8 mouse cellular contexts compared by ENCODE assay signal in the genomic region with DNA sequence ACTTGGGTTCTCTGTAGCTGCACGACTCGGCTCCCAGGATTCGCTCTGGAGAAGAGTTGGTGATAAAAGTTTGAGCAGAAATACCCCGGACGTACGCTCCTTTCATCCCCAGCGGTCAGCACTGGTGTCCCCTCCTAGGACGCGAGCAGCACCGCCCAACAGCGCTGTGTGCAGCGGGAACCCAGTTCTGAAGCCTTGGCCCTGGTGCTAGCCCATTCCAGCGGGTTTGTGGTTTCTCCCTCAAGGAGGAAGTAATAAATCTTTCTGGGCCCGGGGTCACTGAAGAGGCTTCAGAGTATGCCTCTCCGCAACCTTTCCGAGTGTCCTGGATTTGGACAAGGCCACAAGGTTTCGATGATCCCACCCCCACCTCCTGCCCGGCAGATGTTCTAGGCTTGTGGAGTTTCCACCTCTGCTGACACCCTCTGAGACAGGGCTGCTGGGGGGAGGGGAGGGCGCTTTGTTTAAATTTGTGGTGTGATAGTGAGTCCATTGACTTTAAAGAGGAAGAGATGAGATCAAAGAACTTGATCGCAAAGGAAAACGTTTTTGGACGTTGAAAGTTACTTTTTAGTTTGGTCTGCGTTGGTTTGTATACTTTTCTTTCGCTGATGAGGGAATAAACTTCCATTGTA. TPM values are rescaled to one million over a fixed set of nuclear protein-coding genes. Genes with fewer than 3 reads are reported as not detected.
A peak's percentile ranks its signal among the peaks of the same experiment; 100 is the strongest.
DNase-seq lines count a peak whose midpoint lies in the region; ATAC-seq and TF ChIP-seq lines count a peak whose summit lies in the region.

No protein-coding gene starts in this region.

- peaks cover 2% of the 10 kb centered on the region; the same call in 1 of the 2 replicates for H3K27me3 ChIP-seq in embryonic facial prominence, embryonic 11.5 days (ENCODE audit: control insufficient read depth, insufficient read depth, low read length)
- H3K27me3 ChIP-seq in hindbrain, embryonic 13.5 days: peaks cover 20% of the 10 kb centered on the region
- peaks cover 15% of the 10 kb centered on the region for H3K27me3 ChIP-seq in limb, embryonic 13.5 days
- no peaks in the 10 kb centered on the region; the same call in 1 of the 2 replicates for H3K27me3 ChIP-seq in midbrain, embryonic 11.5 days (ENCODE audit: control insufficient read depth, insufficient read depth, low read length)

- peak overlapping the region; percentile 78 for H3K27ac ChIP-seq in left cerebral cortex, adult 2 months
- peak overlapping the region; percentile 56 for H3K27ac ChIP-seq in embryonic facial prominence, embryonic 11.5 days (replicated peaks; ENCODE audit: low read depth, low read length)
- peak overlapping the region; percentile 84 for H3K27ac ChIP-seq in hindbrain, embryonic 13.5 days
- peak overlapping the region; percentile 85; the same call in 1 of the 2 replicates for H3K27ac ChIP-seq in limb, embryonic 13.5 days
- peak overlapping the region; percentile 51 for H3K27ac ChIP-seq in midbrain, embryonic 11.5 days (ENCODE audit: low read depth, low read length)

- peak; percentile 13 for ATAC-seq in embryonic facial prominence, embryonic 11.5 days (replicated peaks; ENCODE audit: insufficient number of reproducible peaks, low FRiP score, low TSS enrichment, low read depth)
- ATAC-seq in hindbrain, embryonic 13.5 days (ENCODE audit: low FRiP score): peak; percentile 29
- ATAC-seq in limb, embryonic 13.5 days (ENCODE audit: low FRiP score, low read depth): peak; percentile 43
- peak; percentile 49 for ATAC-seq in midbrain, embryonic 11.5 days (ENCODE audit: low FRiP score)

- no peak for TF ChIP-seq CTCF in left cerebral cortex, adult 2 months (IDR thresholded peaks at IDR 0.05)

- H3K4me3 ChIP-seq in left cerebral cortex, adult 2 months: peak overlapping the region; percentile 95
- peak overlapping the region; percentile 73 for H3K4me3 ChIP-seq in embryonic facial prominence, embryonic 11.5 days (ENCODE audit: low read depth, low read length)
- H3K4me3 ChIP-seq in hindbrain, embryonic 13.5 days: peak overlapping the region; percentile 69
- peak overlapping the region; percentile 85 for H3K4me3 ChIP-seq in limb, embryonic 13.5 days
- H3K4me3 ChIP-seq in midbrain, embryonic 11.5 days (ENCODE audit: low read depth, low read length): peak overlapping the region; percentile 74

- H3K4me2 ChIP-seq in embryonic facial prominence, embryonic 11.5 days (ENCODE audit: low read depth, low read length): peak overlapping the region; percentile 96
- H3K4me2 ChIP-seq in hindbrain, embryonic 13.5 days: peak overlapping the region; percentile 99
- H3K4me2 ChIP-seq in limb, embryonic 13.5 days (replicated peaks): peak overlapping the region; percentile 98
- H3K4me2 ChIP-seq in midbrain, embryonic 11.5 days: peak overlapping the region; percentile 94

- H3K4me1 ChIP-seq in embryonic facial prominence, embryonic 11.5 days (ENCODE audit: control insufficient read depth, insufficient read depth, low read length): no peaks in the 10 kb centered on the region; the same call in 1 of the 2 replicates
- H3K4me1 ChIP-seq in hindbrain, embryonic 13.5 days (replicated peaks): peaks cover 22% of the 10 kb centered on the region
- H3K4me1 ChIP-seq in limb, embryonic 13.5 days: peaks cover 27% of the 10 kb centered on the region
- peaks cover 12% of the 10 kb centered on the region; the same call in 1 of the 2 replicates for H3K4me1 ChIP-seq in midbrain, embryonic 11.5 days (ENCODE audit: control insufficient read depth, insufficient read depth, low read length)

- DNase-seq in left cerebral cortex, adult 2 months (ENCODE audit: extremely low spot score in 1 of 2, low spot score in 2 of 2): no peak
- no peak for DNase-seq in left cerebral cortex, adult 11 months (ENCODE audit: low spot score)
- peak; percentile 48 for DNase-seq in embryonic facial prominence, embryonic 11.5 days (ENCODE audit: low spot score)
- DNase-seq in midbrain, embryonic 11.5 days (ENCODE audit: low spot score, missing footprints): no peak
- DNase-seq in thymus, postnatal 14 days: peak; percentile 25
- no peak for DNase-seq in retina, postnatal 1 day

- no peaks in the 10 kb centered on the region for H3K9me3 ChIP-seq in embryonic facial prominence, embryonic 11.5 days (replicated peaks; ENCODE audit: control insufficient read depth, low read length)
- no peaks in the 10 kb centered on the region for H3K9me3 ChIP-seq in hindbrain, embryonic 13.5 days
- no peaks in the 10 kb centered on the region for H3K9me3 ChIP-seq in limb, embryonic 13.5 days
- H3K9me3 ChIP-seq in midbrain, embryonic 11.5 days (ENCODE audit: control insufficient read depth, low read length): no peaks in the 10 kb centered on the region

- intact Hi-C loops in left cerebral cortex, adult 2 months (cut with DNase I): loop anchor here (5.0 to 10.0 kb wide), 3 partner anchors 85 to 333 kb away; no protein-coding TSS in a partner anchor

- no peaks in the 10 kb centered on the region for H3K36me3 ChIP-seq in embryonic facial prominence, embryonic 11.5 days (replicated peaks; ENCODE audit: control insufficient read depth, insufficient read depth, low read depth, low read length)
- H3K36me3 ChIP-seq in hindbrain, embryonic 13.5 days: peaks cover 4% of the 10 kb centered on the region; the same call in 1 of the 2 replicates
- peaks cover 7% of the 10 kb centered on the region for H3K36me3 ChIP-seq in limb, embryonic 13.5 days
- no peaks in the 10 kb centered on the region for H3K36me3 ChIP-seq in midbrain, embryonic 11.5 days (ENCODE audit: control insufficient read depth, insufficient read depth, low read length)

- WGBS in embryonic facial prominence, embryonic 11.5 days: under 1% methylated on average over 24 of the region's 24 CpGs
- WGBS in hindbrain, embryonic 13.5 days: 1% methylated on average over 24 of the region's 24 CpGs
- under 1% methylated on average over 24 of the region's 24 CpGs for WGBS in limb, embryonic 13.5 days
- 1% methylated on average over 24 of the region's 24 CpGs for WGBS in midbrain, embryonic 11.5 days

- H3K9ac ChIP-seq in embryonic facial prominence, embryonic 11.5 days (replicated peaks; ENCODE audit: low read length): peak overlapping the region; percentile 83
- H3K9ac ChIP-seq in hindbrain, embryonic 13.5 days: peak overlapping the region; percentile 84
- peak overlapping the region; percentile 92 for H3K9ac ChIP-seq in limb, embryonic 13.5 days
- peak overlapping the region; percentile 85 for H3K9ac ChIP-seq in midbrain, embryonic 11.5 days (ENCODE audit: low read length)

RNA-seq across cellular contexts. Expression of a gene that starts 1.2 kb away (rescaled TPM):
- 10 to 100 TPM; 66.8 to 67.4 TPM for total RNA-seq in left cerebral cortex, adult 2 months (2021)
- polyA plus RNA-seq in embryonic facial prominence, embryonic 11.5 days (2014; fragmentation: Nextera tagmentation; extraction: Ambion mirVana): 6.8 and 7.3 TPM in 2 replicates
- 9.7 and 10.3 TPM in 2 replicates for polyA plus RNA-seq in hindbrain, embryonic 13.5 days (2015; fragmentation: Nextera tagmentation; extraction: Ambion mirVana)
- polyA plus RNA-seq in limb, embryonic 13.5 days (2015; fragmentation: Nextera tagmentation; extraction: Ambion mirVana): 9.7 and 11.5 TPM in 2 replicates
- 8.2 and 8.4 TPM in 2 replicates for polyA plus RNA-seq in midbrain, embryonic 11.5 days (2014; fragmentation: Nextera tagmentation; extraction: Ambion mirVana)

Comparison
In these comparisons a context has a peak if more than half of its experiments do, and no peak if none do; other contexts are left out.
1. DNase-seq: peak in embryonic facial prominence, embryonic 11.5 days (single experiment) and thymus, postnatal 14 days (single experiment); none in left cerebral cortex, adult 2 months (0 of 2), left cerebral cortex, adult 11 months (single experiment), midbrain, embryonic 11.5 days (single experiment) and retina, postnatal 1 day (single experiment).
2. Peak in every context shown above with its lines, with median percentiles within 50 percentile points of each other: H3K27ac ChIP-seq, H3K4me3 ChIP-seq, ATAC-seq, H3K4me2 ChIP-seq and H3K9ac ChIP-seq.